ENCODE assay signal across 8 mouse cellular contexts in genomic region chr8:70500386-70501301, GRCm38 (mm10). TPM values are rescaled to one million over a fixed set of nuclear protein-coding genes. Genes with fewer than 3 reads are reported as not detected.
DNase-seq lines count a peak whose midpoint lies in the region; ATAC-seq lines count a peak whose summit lies in the region.

No protein-coding gene starts in this region.

- WGBS in embryonic facial prominence, embryonic 15.5 days = 15% methylated on average over 39 of the region's 39 CpGs

- H3K36me3 ChIP-seq in embryonic facial prominence, embryonic 15.5 days = peaks cover 6% of the 10 kb centered on the region; the same call in 1 of the 2 replicates

- no peak for ATAC-seq in embryonic facial prominence, embryonic 15.5 days (ENCODE audit: insufficient number of reproducible peaks, low FRiP score, low TSS enrichment, low read depth)

- H3K9ac ChIP-seq in embryonic facial prominence, embryonic 15.5 days = no peak overlapping the region

- H3K27ac ChIP-seq in embryonic facial prominence, embryonic 15.5 days (replicated peaks) = no peak overlapping the region

- H3K4me2 ChIP-seq in embryonic facial prominence, embryonic 15.5 days (replicated peaks) = peak overlapping the region; percentile 36

- no peaks in the 10 kb centered on the region for H3K9me3 ChIP-seq in embryonic facial prominence, embryonic 15.5 days (replicated peaks)

- DNase-seq in cerebellum, postnatal 10 days = peak; percentile 70 to 72
- no peak for DNase-seq in cerebellum, adult 11 months
- peak; percentile 72 for DNase-seq in CD4-positive helper T cell, adult 2 months (ENCODE audit: low read depth, low spot score)
- peak; percentile 31 to 71 for DNase-seq in kidney, postnatal 36 days
- peak; percentile 73 for DNase-seq in naive thymus-derived CD4-positive, alpha-beta T cell, adult 2 months (ENCODE audit: low read depth)
- no peak for DNase-seq in urinary bladder, adult 2 months (ENCODE audit: low spot score)
- DNase-seq in adrenal gland, postnatal 25 days = no peak

- H3K4me3 ChIP-seq in embryonic facial prominence, embryonic 15.5 days (replicated peaks) = peak overlapping the region; percentile 7; the same call in 1 of the 2 replicates

- H3K4me1 ChIP-seq in embryonic facial prominence, embryonic 15.5 days = peaks cover 80% of the 10 kb centered on the region

- peaks cover 46% of the 10 kb centered on the region for H3K27me3 ChIP-seq in embryonic facial prominence, embryonic 15.5 days

RNA-seq across cellular contexts. Expression of gene Rex1bd, which starts 5.9 kb away (rescaled TPM):
- polyA plus RNA-seq in embryonic facial prominence, embryonic 15.5 days (2015; fragmentation: Nextera tagmentation; extraction: Ambion mirVana) = 155 and 174 TPM in 2 replicates
- polyA plus RNA-seq in urinary bladder, adult 2 months (2012; rRNA removed) = 119 and 129 TPM in 2 replicates
- 141 and 158 TPM in 2 replicates for total RNA-seq in adrenal gland, postnatal 25 days (2021)

RNA-seq across cellular contexts. Expression of gene Crlf1, which starts 7.7 kb away (rescaled TPM):
- 151 and 159 TPM in 2 replicates for polyA plus RNA-seq in embryonic facial prominence, embryonic 15.5 days (2015; fragmentation: Nextera tagmentation; extraction: Ambion mirVana)
- polyA plus RNA-seq in urinary bladder, adult 2 months (2012; rRNA removed) = 0.40 and 0.41 TPM in 2 replicates
- total RNA-seq in adrenal gland, postnatal 25 days (2021) = 0.18 TPM in 1 of 2 replicates, not detected in the other

RNA-seq across cellular contexts. Expression of gene Uba52, which starts 10.0 kb away (rescaled TPM):
- 940 and 1,016 TPM in 2 replicates for polyA plus RNA-seq in embryonic facial prominence, embryonic 15.5 days (2015; fragmentation: Nextera tagmentation; extraction: Ambion mirVana)
- 881 and 1,275 TPM in 2 replicates for polyA plus RNA-seq in urinary bladder, adult 2 months (2012; rRNA removed)
- total RNA-seq in adrenal gland, postnatal 25 days (2021) = 1,380 and 1,587 TPM in 2 replicates

RNA-seq across cellular contexts. Expression of gene Tmem59l, which starts 13.5 kb away (rescaled TPM):
- 16.5 and 18.7 TPM in 2 replicates for polyA plus RNA-seq in embryonic facial prominence, embryonic 15.5 days (2015; fragmentation: Nextera tagmentation; extraction: Ambion mirVana)
- 0.08 and 0.28 TPM in 2 replicates for polyA plus RNA-seq in urinary bladder, adult 2 months (2012; rRNA removed)
- 10.1 and 10.2 TPM in 2 replicates for total RNA-seq in adrenal gland, postnatal 25 days (2021)

RNA-seq across cellular contexts. Expression of gene Klhl26, which starts 23.9 kb away (rescaled TPM):
- polyA plus RNA-seq in embryonic facial prominence, embryonic 15.5 days (2015; fragmentation: Nextera tagmentation; extraction: Ambion mirVana) = 27.6 and 28.1 TPM in 2 replicates
- polyA plus RNA-seq in urinary bladder, adult 2 months (2012; rRNA removed) = 34.7 and 36.9 TPM in 2 replicates
- 22.3 and 24.9 TPM in 2 replicates for total RNA-seq in adrenal gland, postnatal 25 days (2021)

Comparison
In these comparisons a context has a peak if more than half of its experiments do, and no peak if none do; other contexts are left out.
1. DNase-seq: peak in cerebellum, postnatal 10 days (2 of 2), CD4-positive helper T cell, adult 2 months (single experiment), kidney, postnatal 36 days (2 of 2) and naive thymus-derived CD4-positive, alpha-beta T cell, adult 2 months (single experiment); none in cerebellum, adult 11 months (single experiment), urinary bladder, adult 2 months (single experiment) and adrenal gland, postnatal 25 days (single experiment).
2. RNA of gene Crlf1, which starts 7.7 kb away (polyA plus RNA-seq): 151 to 159 TPM in embryonic facial prominence, embryonic 15.5 days; 0.40 to 0.41 TPM in urinary bladder, adult 2 months; every median in the first group is over 100 times any median in the second.